Mouse (Mus musculus) MEL (cell line): ENCODE data around the gene Ripply3. TPM values are rescaled to one million over a fixed set of nuclear protein-coding genes. Genes with fewer than 3 reads are reported as not detected.

ENCODE experiments used
- DNase-seq: peaks from one replicate; pipeline ENCODE4 v3.0.0; 2011; ENCODE audit warnings: low read depth, low spot score
- H3K27ac ChIP-seq: 2 replicates; pipeline ENCODE4 v1.5.1; 2012; ENCODE audit warnings: low read depth, mild to moderate bottlenecking, control low read depth, low read length, moderate library complexity; ENCODE audit not compliant: control insufficient read depth
- H3K27me3 ChIP-seq, 2 experiments: fragments of 150-350 bp in 1 of 2; sonication (generic) in 1 of 2; 2 replicates each; pipeline ENCODE4 v1.6.1; 2012; ENCODE audit warnings: low read length in 2 of 2, mild to moderate bottlenecking in 2 of 2, improper control_type of control experiment in 1 of 2, moderate library complexity in 1 of 2; ENCODE audit not compliant: insufficient read depth in 2 of 2, control insufficient read depth in 1 of 2
- H3K36me3 ChIP-seq, 2 experiments: 2 replicates each; pipeline ENCODE4 v1.6.1; 2012 to 2014; ENCODE audit warnings: low read length in 2 of 2, improper control_type of control experiment in 1 of 2, inconsistent platforms in 1 of 2, mild to moderate bottlenecking in 1 of 2; ENCODE audit not compliant: insufficient read depth in 2 of 2, control insufficient read depth in 1 of 2
- H3K4me1 ChIP-seq, 2 experiments: fragments of 150-350 bp in 1 of 2; sonication (generic) in 1 of 2; 2 replicates each; pipeline ENCODE4 v1.6.1; 2012; ENCODE audit warnings: low read length in 2 of 2, improper control_type of control experiment in 1 of 2, mild to moderate bottlenecking in 1 of 2; ENCODE audit not compliant: insufficient read depth in 2 of 2, control insufficient read depth in 1 of 2
- H3K4me3 ChIP-seq, 2 experiments: fragments of 150-350 bp in 1 of 2; sonication (generic) in 1 of 2; 2 replicates each; pipeline ENCODE4 v1.5.1; 2012; ENCODE audit warnings: low read depth in 2 of 2, low read length in 2 of 2, mild to moderate bottlenecking in 2 of 2, moderate library complexity in 2 of 2, control low read depth in 1 of 2, improper control_type of control experiment in 1 of 2; ENCODE audit not compliant: control insufficient read depth in 1 of 2, insufficient read depth in 1 of 2
- H3K79me2 ChIP-seq: 2 replicates; pipeline ENCODE4 v1.6.1; 2012; ENCODE audit warnings: mild to moderate bottlenecking, low read length, moderate library complexity; ENCODE audit not compliant: control insufficient read depth, poor library complexity, insufficient read depth
- H3K9ac ChIP-seq: 2 replicates; pipeline ENCODE4 v1.6.1; 2012; ENCODE audit warnings: low read depth, mild to moderate bottlenecking, control low read depth, low read length, moderate library complexity; ENCODE audit not compliant: control insufficient read depth, poor library complexity, severe bottlenecking
- H3K9me3 ChIP-seq: fragments of 150-350 bp; sonication (generic); replicated peaks from 2 replicates; pipeline ENCODE4 v1.6.1; 2012; ENCODE audit warnings: mild to moderate bottlenecking, low read length, improper control_type of control experiment, moderate library complexity; ENCODE audit not compliant: insufficient read depth
- BHLHE40 ChIP-seq: IDR thresholded peaks from 2 replicates; pipeline ENCODE4 v1.6.1; 2012; ENCODE audit warnings: low read depth, mild to moderate bottlenecking, inconsistent platforms, low read length, improper control_type of control experiment, borderline replicate concordance
- CHD2 ChIP-seq: IDR thresholded peaks from 2 replicates; pipeline ENCODE4 v1.6.1; 2011; ENCODE audit warnings: low read length, improper control_type of control experiment
- CTCF ChIP-seq, 3 experiments: IDR thresholded peaks in 2 of 3; conservative IDR thresholded peaks in 1 of 3; 2 replicates each; pipeline ENCODE4 v1.5.1; 2011 to 2012; ENCODE audit warnings: low read length in 3 of 3, low read depth in 2 of 3, mild to moderate bottlenecking in 2 of 3, improper control_type of control experiment in 1 of 3, inconsistent platforms in 1 of 3, mixed read lengths in 1 of 3, moderate library complexity in 1 of 3; ENCODE audit not compliant: control insufficient read depth in 1 of 3, insufficient read depth in 1 of 3, poor library complexity in 1 of 3, severe bottlenecking in 1 of 3
- E2F4 ChIP-seq: IDR thresholded peaks from 2 replicates; pipeline ENCODE4 v1.6.1; 2011; ENCODE audit warnings: low read depth, low read length, improper control_type of control experiment, borderline replicate concordance
- ELF1 ChIP-seq: IDR thresholded peaks from 2 replicates; pipeline ENCODE4 v1.6.1; 2014; ENCODE audit warnings: low read depth, mild to moderate bottlenecking, inconsistent platforms, low read length, improper control_type of control experiment, moderate library complexity
- EP300 ChIP-seq, 2 experiments: IDR thresholded peaks; 2 replicates each; pipeline ENCODE4 v1.6.1; 2011; ENCODE audit warnings: improper control_type of control experiment in 2 of 2, low read length in 2 of 2, low read depth in 1 of 2, mild to moderate bottlenecking in 1 of 2
- ETS1 ChIP-seq: IDR thresholded peaks from 2 replicates; pipeline ENCODE4 v1.6.1; 2012; ENCODE audit warnings: low read depth, mild to moderate bottlenecking, inconsistent platforms, low read length, improper control_type of control experiment, moderate library complexity
- GATA1 ChIP-seq: IDR thresholded peaks from 2 replicates; pipeline ENCODE4 v1.6.1; 2011; ENCODE audit warnings: low read depth, low read length, improper control_type of control experiment
- JUND ChIP-seq: IDR thresholded peaks from 2 replicates; pipeline ENCODE4 v1.6.1; 2011; ENCODE audit warnings: low read depth, mild to moderate bottlenecking, improper control_type of control experiment, low read length
- KAT2A ChIP-seq: conservative IDR thresholded peaks from 2 replicates; pipeline ENCODE4 v1.6.1; 2012; ENCODE audit warnings: low read depth, low read length, improper control_type of control experiment, inconsistent platforms
- MAFK ChIP-seq: IDR thresholded peaks from 2 replicates; pipeline ENCODE4 v1.6.1; 2011; ENCODE audit warnings: low read depth, mild to moderate bottlenecking, low read length, improper control_type of control experiment, borderline replicate concordance
- MAX ChIP-seq: IDR thresholded peaks from 2 replicates; pipeline ENCODE4 v1.6.1; 2011; ENCODE audit warnings: low read length, improper control_type of control experiment
- MXI1 ChIP-seq: IDR thresholded peaks from 2 replicates; pipeline ENCODE4 v1.6.1; 2011; ENCODE audit warnings: mild to moderate bottlenecking, low read depth, low read length, improper control_type of control experiment
- MYB ChIP-seq: IDR thresholded peaks from 2 replicates; pipeline ENCODE4 v1.6.1; 2011; ENCODE audit warnings: mild to moderate bottlenecking, low read depth, low read length, improper control_type of control experiment
- MYC ChIP-seq: IDR thresholded peaks from 2 replicates; pipeline ENCODE4 v1.6.1; 2011; ENCODE audit warnings: low read depth, mild to moderate bottlenecking, low read length, improper control_type of control experiment, moderate library complexity
- POLR2A ChIP-seq, 2 experiments: IDR thresholded peaks; 2 replicates each; pipeline ENCODE4 v1.6.1; 2011 to 2012; ENCODE audit warnings: low read length in 2 of 2, mild to moderate bottlenecking in 2 of 2, control low read depth in 1 of 2, improper control_type of control experiment in 1 of 2, low read depth in 1 of 2, moderate library complexity in 1 of 2; ENCODE audit not compliant: control insufficient read depth in 1 of 2, insufficient read depth in 1 of 2, poor library complexity in 1 of 2
- POLR2AphosphoS5 ChIP-seq: IDR thresholded peaks from 2 replicates; pipeline ENCODE4 v1.6.1; 2012; ENCODE audit warnings: low read depth, borderline replicate concordance, mild to moderate bottlenecking, inconsistent platforms, low read length, moderate library complexity, mixed read lengths
- RAD21 ChIP-seq: IDR thresholded peaks from 2 replicates; pipeline ENCODE4 v1.6.1; 2011; ENCODE audit warnings: mild to moderate bottlenecking, low read depth, low read length, improper control_type of control experiment
- RCOR1 ChIP-seq: IDR thresholded peaks from 2 replicates; pipeline ENCODE4 v1.6.1; 2012; ENCODE audit warnings: low read depth, mild to moderate bottlenecking, inconsistent platforms, low read length, improper control_type of control experiment
- SIN3A ChIP-seq: IDR thresholded peaks from 2 replicates; pipeline ENCODE4 v1.6.1; 2012; ENCODE audit warnings: low read length, improper control_type of control experiment, inconsistent platforms
- SMC3 ChIP-seq: IDR thresholded peaks from 2 replicates; pipeline ENCODE4 v1.6.1; 2011; ENCODE audit warnings: low read depth, low read length, improper control_type of control experiment
- TAL1 ChIP-seq: IDR thresholded peaks from 2 replicates; pipeline ENCODE4 v1.6.1; 2012; ENCODE audit warnings: mild to moderate bottlenecking, inconsistent platforms, low read length, moderate library complexity, mixed read lengths
- TBP ChIP-seq: IDR thresholded peaks from 2 replicates; pipeline ENCODE4 v1.8.0; 2011; ENCODE audit warnings: low read depth, low read length, improper control_type of control experiment
- TCF12 ChIP-seq: IDR thresholded peaks from 2 replicates; pipeline ENCODE4 v1.6.1; 2014; ENCODE audit warnings: low read depth, mild to moderate bottlenecking, inconsistent platforms, low read length, improper control_type of control experiment, moderate library complexity
- UBTF ChIP-seq: IDR thresholded peaks from 2 replicates; pipeline ENCODE4 v1.6.1; 2012; ENCODE audit warnings: low read depth, mild to moderate bottlenecking, inconsistent platforms, low read length, improper control_type of control experiment, moderate library complexity, borderline replicate concordance; ENCODE audit not compliant: insufficient read depth
- USF1 ChIP-seq: IDR thresholded peaks from 2 replicates; pipeline ENCODE4 v1.6.1; 2014; ENCODE audit warnings: low read depth, mild to moderate bottlenecking, inconsistent platforms, low read length, improper control_type of control experiment, moderate library complexity
- ZKSCAN1 ChIP-seq: IDR thresholded peaks from 2 replicates; pipeline ENCODE4 v1.6.1; 2012; ENCODE audit warnings: low read depth, mild to moderate bottlenecking, inconsistent platforms, low read length, improper control_type of control experiment, moderate library complexity
- ZNF384 ChIP-seq: IDR thresholded peaks from 2 replicates; pipeline ENCODE4 v1.6.1; 2012; ENCODE audit warnings: low read depth, mild to moderate bottlenecking, inconsistent platforms, low read length, improper control_type of control experiment
- polyA plus RNA-seq, 2 experiments: library from polyadenylated mRNA; stranded (reverse) in 1 of 2; unstranded in 1 of 2; fragments of >175 nt in 1 of 2; fragments of >200 nt in 1 of 2; gene quantifications; 2 replicates each; pipeline versions ENCODE4 v1.2.1 to v1.2.4; 2012; ENCODE audit warnings: low replicate concordance in 2 of 2, low read depth in 1 of 2; ENCODE audit not compliant: insufficient read length in 2 of 2, insufficient read depth in 1 of 2, missing spikeins in 1 of 2
- total RNA-seq: library from RNA; depleted of rRNA; stranded (reverse); fragments of 300-350 nt; gene quantifications from 2 replicates; pipeline ENCODE4 v1.2.3, GENCODE M21; 2012

The Ripply3 gene
- total and polyA plus RNA-seq, 3 experiments: 0.18 to 0.35 TPM; not detected in 1

- Histone ChIP-seq H3K27me3 (no peaks in the 10 kb centered on the region), H3K9ac (peak overlapping the region; percentile 88), H3K9me3 (no peaks in the 10 kb centered on the region), H3K4me3 (peak overlapping the region; percentile 78 to 82), H3K36me3 (peaks cover 0 to 20% of the 10 kb centered on the region in 2 experiments; a peak in 2 of 4 replicates), H3K4me1 (peaks cover 14 to 16% of the 10 kb centered on the region in 2 experiments), H3K79me2 (peaks cover 1% of the 10 kb centered on the region; the same call in 1 of the 2 replicates), H3K27ac (peak overlapping the region; percentile 95)
- peak; percentile 96 for DNase-seq
- TF ChIP-seq KAT2A: peak; percentile 57
- TF ChIP-seq TAL1: no peak
- no peak for TF ChIP-seq UBTF
- peak; percentile 52; the same call in 1 of the 2 replicates for TF ChIP-seq JUND
- TF ChIP-seq ZKSCAN1: no peak
- peak; percentile 69 for TF ChIP-seq USF1
- peak; percentile 87; the same call in 1 of the 2 replicates for TF ChIP-seq E2F4
- no peak; the same call in 1 of the 2 replicates for TF ChIP-seq TCF12
- TF ChIP-seq ETS1: peak; percentile 79
- no peak for TF ChIP-seq ELF1
- peak; percentile 63 for TF ChIP-seq MXI1
- peak in 1 of 2 experiments; percentile 23; a peak in 1 of 4 replicates for TF ChIP-seq EP300 (IDR thresholded peaks at IDR 0.05; ENCODE audit: low read depth in 1 of 2, low read length in 2 of 2)
- TF ChIP-seq MYB: no peak
- TF ChIP-seq RCOR1: no peak
- TF ChIP-seq POLR2A (IDR thresholded peaks at IDR 0.05; ENCODE audit: control insufficient read depth in 1 of 2, insufficient read depth in 1 of 2, low read depth in 1 of 2, low read length in 2 of 2, poor library complexity in 1 of 2): peak in 1 of 2 experiments; percentile 59; a peak in 3 of 4 replicates
- no peak for TF ChIP-seq MAFK
- peak; percentile 98 for TF ChIP-seq MYC
- TF ChIP-seq SMC3: peak; percentile 27; the same call in 1 of the 2 replicates
- peak; percentile 69 for TF ChIP-seq MAX
- TF ChIP-seq RAD21: no peak
- TF ChIP-seq POLR2AphosphoS5: 0 out of 2 replicates have a peak, but pooled peaks have one; percentile 42
- TF ChIP-seq TBP: peak; percentile 75
- peak; percentile 22; the same call in 1 of the 2 replicates for TF ChIP-seq BHLHE40
- no peak for TF ChIP-seq CHD2
- 0 out of 2 replicates have a peak, but pooled peaks have one; percentile 20 for TF ChIP-seq GATA1
- peak; percentile 93 for TF ChIP-seq ZNF384
- TF ChIP-seq CTCF (IDR thresholded peaks at IDR 0.05 in 2 of 3, conservative IDR thresholded peaks at IDR 0.05 in 1 of 3; ENCODE audit: control insufficient read depth in 1 of 3, insufficient read depth in 1 of 3, low read depth in 2 of 3, low read length in 3 of 3, poor library complexity in 1 of 3, severe bottlenecking in 1 of 3): no peak; a peak in 2 of 6 replicates
- TF ChIP-seq SIN3A: peak; percentile 79
Measured at GRCm38 (mm10) chr16:94312663-94313228, 15.5 kb upstream of the Ripply3 start.
